Mouse (Mus musculus) brown adipose tissue, adult 24 weeks (tissue): ENCODE results near the gene Smim15. TPM values are rescaled to one million over a fixed set of nuclear protein-coding genes. Genes with fewer than 3 reads are reported as not detected.

Experiments
- H3K27ac ChIP-seq: fragments of 200-500 bp; replicated peaks from 2 replicates; pipeline ENCODE4 v1.5.1; 2012; ENCODE audit warnings: low read depth, mild to moderate bottlenecking, low read length
- H3K4me1 ChIP-seq: fragments of 200-500 bp; 2 replicates; pipeline ENCODE4 v1.6.1; 2012; ENCODE audit warnings: low read length, mixed read lengths; ENCODE audit not compliant: control insufficient read depth, insufficient read depth, insufficient read length
- H3K4me3 ChIP-seq: fragments of 200-500 bp; 2 replicates; pipeline ENCODE4 v1.5.1; 2012; ENCODE audit warnings: low read depth, mild to moderate bottlenecking, low read length, moderate library complexity; ENCODE audit not compliant: insufficient read depth
- polyA plus RNA-seq: library from polyadenylated mRNA; stranded (reverse); fragments of >200 nt; gene quantifications from 2 replicates; pipeline ENCODE4 v1.2.4, GENCODE M21; 2012; ENCODE audit not compliant: missing spikeins, insufficient read depth, insufficient read length

Smim15 gene
- polyA plus RNA-seq: 45.2 and 52.1 TPM in 2 replicates

DNA sequence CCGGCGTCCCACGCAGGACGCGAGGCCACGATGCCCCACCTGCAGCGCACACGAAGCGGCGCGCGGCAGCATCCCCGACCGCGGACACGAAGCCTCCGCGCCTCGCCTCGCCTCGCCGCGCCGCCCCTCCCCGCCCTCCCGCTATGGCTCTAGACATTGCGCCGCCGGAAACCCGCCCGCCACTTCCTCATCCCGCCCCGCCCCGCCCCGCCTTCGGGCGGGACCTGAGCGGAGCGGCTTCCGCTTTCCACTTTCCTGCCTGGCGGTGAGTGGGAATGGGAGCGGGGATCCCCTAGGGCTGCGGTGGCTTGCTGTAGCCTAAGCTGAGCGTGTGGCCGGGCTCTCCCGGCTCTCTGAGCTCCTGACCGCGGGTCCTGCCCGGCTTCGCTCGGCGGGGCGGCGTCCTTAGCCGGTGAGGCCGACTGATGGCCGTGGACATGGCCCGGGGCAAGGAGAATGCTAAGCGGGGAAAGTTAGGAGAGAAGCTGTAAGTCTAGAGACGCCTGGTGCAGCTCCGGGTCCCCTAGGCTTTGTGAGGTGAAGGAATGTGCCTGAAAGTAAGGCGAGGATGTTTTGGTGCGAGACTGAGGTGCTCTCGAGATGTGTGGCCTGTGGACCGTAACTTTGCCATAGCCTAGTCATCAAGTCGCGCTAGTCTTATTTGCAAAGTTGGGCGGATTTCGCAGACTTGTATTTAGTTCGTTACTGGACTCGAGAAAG lies at the start of gene Smim15:
TSS of gene Smim15 (plus strand) at position 225 of the 720 bp plus-strand sequence.
- H3K27ac ChIP-seq: peak within 1 kb of the TSS; percentile 89
- H3K4me3 ChIP-seq: peak within 1 kb of the TSS; percentile 99
- H3K4me1 ChIP-seq: peaks cover 4% of the 10 kb centered on the region; the same call in 1 of the 2 replicates

DNA sequence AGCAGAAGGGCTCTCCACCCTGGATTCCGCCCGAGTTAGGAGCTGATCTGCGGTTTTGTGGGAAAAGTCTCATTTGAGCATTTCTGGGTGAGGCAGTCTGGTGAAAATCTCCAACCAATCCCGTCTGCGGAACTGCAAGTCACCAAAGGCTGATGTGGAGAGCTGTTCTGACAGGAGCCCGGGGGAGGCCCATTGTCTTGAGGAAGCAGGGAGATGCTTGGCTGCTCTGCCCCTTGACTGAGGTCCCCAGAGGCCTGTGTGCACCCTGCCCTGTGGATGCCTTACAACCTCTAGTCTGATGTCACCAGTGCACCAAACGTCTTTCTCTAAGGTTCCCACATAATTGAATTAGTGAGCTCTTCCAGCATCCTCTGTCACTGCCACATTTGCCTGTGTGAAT lies 49.0 kb upstream of the Smim15 start:
- Histone ChIP-seq H3K27ac (no peak overlapping the region), H3K4me1 (no peaks in the 10 kb centered on the region), H3K4me3 (no peak overlapping the region)

DNA sequence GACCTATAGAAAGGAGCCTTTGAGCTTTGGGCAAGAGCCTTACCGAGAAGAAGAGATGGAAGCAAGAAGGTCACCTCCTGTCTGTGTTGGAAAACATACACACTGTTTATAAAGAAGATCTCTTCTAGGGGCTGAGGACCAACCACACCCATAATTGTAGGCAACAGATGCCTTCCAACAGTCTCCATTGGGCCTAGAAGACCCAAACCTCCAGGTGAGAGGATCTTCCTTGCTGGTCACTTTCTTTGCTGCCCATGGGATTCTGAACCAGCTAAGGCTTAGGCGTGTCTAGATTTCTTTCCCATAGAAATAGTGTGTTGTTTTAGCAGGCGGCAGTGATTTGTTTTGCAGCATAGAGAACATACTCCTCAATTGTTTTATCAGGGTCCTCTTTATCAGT lies 47.9 kb upstream of the Smim15 start:
- no peak overlapping the region for H3K27ac ChIP-seq
- no peaks in the 10 kb centered on the region for H3K4me1 ChIP-seq
- H3K4me3 ChIP-seq: no peak overlapping the region

DNA sequence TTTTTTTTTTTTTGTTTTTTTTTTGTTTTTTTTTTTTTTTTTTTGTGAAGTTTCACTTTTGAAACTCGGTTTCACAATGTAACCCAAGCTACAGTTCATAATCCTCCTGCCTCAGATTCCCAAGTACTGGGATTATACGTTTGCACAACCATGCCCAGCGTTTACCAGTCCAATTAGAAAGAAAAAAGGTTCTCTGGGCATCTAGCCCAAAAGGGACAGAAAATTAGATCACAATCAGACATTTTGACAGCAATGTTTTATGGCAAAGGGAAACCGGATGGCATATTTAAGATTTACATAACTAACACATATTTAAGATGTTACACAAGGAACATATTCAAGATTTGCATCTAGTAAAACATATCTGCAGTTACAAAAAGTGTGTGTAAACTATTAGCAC lies 36.4 kb upstream of the Smim15 start:
- no peak overlapping the region for H3K27ac ChIP-seq
- H3K4me1 ChIP-seq: no peaks in the 10 kb centered on the region
- H3K4me3 ChIP-seq: no peak overlapping the region

DNA sequence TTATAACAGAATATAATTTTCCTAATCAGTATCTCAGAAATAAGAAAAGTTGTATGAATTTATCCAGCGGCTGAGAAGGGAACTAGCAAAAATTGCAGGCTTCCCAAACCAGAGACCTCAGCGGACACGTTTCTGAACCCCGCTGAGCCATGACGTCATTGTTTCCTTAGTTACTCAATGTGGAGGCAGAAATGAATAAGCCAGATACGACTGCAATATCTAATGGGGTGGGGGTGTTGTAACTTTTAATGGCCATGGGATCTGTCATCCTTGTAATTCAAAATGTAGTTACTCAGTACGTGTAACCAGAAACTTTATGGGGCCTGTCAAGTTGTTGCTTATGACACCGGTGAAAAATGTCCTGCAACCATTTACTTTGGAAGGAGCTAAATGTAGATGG lies 31.1 kb upstream of the Smim15 start:
- no peaks in the 10 kb centered on the region for H3K4me1 ChIP-seq
- H3K4me3 ChIP-seq: no peak overlapping the region

DNA sequence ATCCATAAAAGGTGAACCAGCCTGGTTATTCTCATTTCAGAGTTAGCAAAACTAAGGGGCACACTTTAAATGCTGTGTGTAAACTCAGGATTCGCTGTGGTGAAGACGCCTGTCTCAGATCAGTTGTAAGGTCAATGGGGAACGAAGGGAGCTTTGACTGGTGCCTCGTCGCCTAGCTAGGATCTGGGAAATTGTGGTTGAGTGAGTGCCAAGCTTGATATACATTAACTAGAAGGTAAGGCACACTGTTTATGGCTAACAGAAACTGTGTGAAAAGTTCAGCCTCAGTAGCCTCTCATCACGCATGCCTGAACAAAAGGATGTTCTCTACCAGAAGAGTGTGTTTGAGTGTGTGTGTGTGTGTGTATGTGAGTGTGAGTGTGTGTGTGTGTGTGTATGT lies 30.4 kb upstream of the Smim15 start:
- H3K4me3 ChIP-seq: no peak overlapping the region
- H3K4me1 ChIP-seq: no peaks in the 10 kb centered on the region
- H3K27ac ChIP-seq: no peak overlapping the region

More for the DNA sequence above, 31.1 kb upstream of the Smim15 start:
- no peak overlapping the region for H3K27ac ChIP-seq

DNA sequence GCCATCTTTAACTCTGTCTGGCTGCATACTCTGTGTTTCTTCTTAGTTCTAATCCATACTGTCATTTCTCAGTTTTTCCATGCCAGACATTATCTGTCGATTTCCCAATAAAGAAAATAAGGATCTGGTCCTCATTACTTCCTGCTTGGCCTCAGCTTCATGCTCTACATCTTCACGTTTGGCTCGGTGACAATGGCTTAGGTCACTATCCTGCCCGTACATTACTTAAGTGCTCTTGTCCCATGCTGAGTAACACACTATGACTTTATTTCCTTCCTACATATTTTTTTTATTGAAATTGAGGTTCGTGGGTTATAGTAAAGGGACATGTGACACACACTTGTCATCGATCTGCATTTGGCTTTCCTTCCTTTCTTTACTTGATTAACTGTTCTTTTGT lies 29.1 kb upstream of the Smim15 start:
- no peaks in the 10 kb centered on the region for H3K4me1 ChIP-seq
- no peak overlapping the region for H3K4me3 ChIP-seq
- H3K27ac ChIP-seq: no peak overlapping the region

DNA sequence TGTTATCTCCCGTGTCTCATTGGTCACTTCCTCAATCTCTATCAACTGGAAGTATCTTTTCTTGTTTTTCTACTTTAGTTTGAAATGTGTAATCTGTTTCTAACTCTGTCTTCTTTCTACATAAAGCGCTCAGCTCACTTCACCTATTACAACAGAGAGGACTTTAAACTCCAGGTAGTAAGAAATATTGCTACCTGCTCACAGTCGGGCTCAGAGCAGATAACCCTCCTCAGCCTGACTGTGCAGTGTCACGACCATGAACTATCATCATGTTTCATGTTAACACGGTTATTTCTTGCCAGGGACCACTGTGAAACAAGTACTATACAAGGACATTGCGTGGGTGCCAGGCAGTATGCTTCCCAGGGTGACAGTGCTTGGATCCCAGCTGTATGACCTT lies 26.9 kb upstream of the Smim15 start:
- no peaks in the 10 kb centered on the region for H3K4me1 ChIP-seq
- no peak overlapping the region for H3K27ac ChIP-seq

DNA sequence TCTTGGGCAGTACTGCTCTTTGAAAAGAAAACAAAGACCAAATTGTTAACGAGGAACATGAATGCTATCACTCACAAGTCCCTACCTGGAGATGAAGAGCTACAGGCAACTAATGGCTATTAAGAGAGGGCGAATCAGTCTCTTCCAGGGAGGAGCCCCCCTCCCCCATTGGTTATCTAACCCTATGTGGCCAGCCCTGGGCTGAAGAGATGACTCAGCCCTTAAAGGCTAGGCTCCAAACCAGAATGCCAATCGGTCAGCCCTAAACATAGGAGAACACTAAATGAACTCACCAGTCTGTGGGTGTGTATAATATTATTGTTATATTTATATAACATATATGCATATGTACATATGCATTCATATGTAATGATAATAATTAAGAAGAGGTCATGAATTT lies 18.4 kb upstream of the Smim15 start:
- H3K27ac ChIP-seq: no peak overlapping the region
- H3K4me3 ChIP-seq: no peak overlapping the region
- H3K4me1 ChIP-seq: no peaks in the 10 kb centered on the region

More for the DNA sequence above, 26.9 kb upstream of the Smim15 start:
- no peak overlapping the region for H3K4me3 ChIP-seq

DNA sequence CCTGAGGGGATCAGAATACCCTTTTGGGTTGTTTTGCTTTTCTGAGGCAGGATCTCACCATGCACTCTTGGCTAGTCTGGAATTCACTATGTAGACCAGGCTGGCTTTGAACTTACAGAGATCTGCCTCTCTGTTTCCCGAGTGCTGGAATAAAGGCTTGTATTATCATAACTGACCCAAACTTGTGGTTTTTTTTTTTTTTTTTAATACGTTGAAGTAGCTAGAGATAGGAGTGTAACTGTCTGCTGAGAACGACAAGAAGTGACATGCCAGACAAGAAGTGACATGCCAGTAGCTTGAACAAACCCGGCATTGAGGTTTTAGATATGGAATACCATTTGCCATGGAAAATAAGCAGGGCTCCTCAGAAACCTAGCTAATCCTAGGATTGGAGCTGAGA lies 11.5 kb upstream of the Smim15 start:
- Histone ChIP-seq H3K4me1 (no peaks in the 10 kb centered on the region), H3K4me3 (no peak overlapping the region), H3K27ac (no peak overlapping the region)

DNA sequence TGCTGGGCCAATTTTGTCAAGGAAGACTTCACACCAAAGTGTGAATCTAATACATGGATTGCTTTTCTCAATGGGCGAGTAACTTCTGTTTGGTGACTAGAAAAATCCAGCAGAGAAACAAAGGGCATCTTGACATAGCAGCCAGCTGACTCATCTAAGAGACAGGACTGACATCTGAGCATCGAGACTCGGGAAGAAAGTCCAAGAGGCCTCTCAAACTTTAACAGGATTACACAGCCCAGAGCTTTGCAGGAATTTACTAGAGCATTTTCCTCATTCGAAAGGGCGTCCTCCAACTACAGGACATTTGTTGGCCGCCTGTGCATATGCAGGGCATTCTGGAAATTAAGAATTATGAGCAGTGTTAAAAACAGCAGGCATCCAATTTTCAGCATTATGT lies 4.9 kb upstream of the Smim15 start:
- H3K27ac ChIP-seq: no peak overlapping the region
- peaks cover 4% of the 10 kb centered on the region; the same call in 1 of the 2 replicates for H3K4me1 ChIP-seq
- H3K4me3 ChIP-seq: no peak overlapping the region

DNA sequence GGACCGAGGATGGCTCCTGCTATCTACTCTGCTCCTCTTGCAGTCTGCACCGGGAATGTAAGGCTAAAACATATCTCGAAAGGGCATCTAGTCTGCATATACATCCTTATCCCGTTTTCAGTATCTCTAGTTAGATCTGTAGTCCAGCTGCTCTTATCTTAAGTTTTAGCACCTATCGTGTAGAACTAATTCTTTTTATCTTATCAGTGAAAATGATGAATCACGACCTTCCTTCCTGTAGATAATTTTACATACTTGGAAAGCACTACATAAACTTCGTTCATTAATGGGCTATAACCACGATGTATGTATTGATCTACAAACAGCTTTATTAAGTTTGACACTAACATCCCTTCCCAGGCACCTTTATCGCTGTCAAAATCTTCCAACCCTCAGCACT lies 4.3 kb upstream of the Smim15 start:
- Histone ChIP-seq H3K27ac (no peak overlapping the region), H3K4me3 (no peak overlapping the region), H3K4me1 (peaks cover 4% of the 10 kb centered on the region; the same call in 1 of the 2 replicates)

DNA sequence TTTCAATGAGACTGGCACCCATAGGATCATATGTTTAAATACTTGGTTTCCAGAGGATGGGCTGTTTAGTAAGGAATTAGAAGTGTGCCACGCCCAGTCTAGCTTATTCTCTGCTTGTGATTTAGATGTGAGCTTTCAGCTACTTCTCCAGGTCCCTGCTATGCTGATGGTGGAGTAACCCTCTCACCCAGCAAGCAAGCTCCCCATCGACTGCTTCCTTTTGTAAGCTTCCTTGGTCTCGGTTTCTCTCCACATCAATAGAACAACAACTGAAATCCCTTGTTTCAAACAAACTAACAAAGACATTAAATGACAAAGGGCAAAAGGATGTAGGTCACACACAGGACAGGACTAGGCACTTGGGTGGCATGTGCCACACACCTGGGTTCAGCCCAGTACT lies 3.8 kb upstream of the Smim15 start:
- Histone ChIP-seq H3K4me1 (peaks cover 4% of the 10 kb centered on the region; the same call in 1 of the 2 replicates), H3K4me3 (no peak overlapping the region), H3K27ac (no peak overlapping the region)

DNA sequence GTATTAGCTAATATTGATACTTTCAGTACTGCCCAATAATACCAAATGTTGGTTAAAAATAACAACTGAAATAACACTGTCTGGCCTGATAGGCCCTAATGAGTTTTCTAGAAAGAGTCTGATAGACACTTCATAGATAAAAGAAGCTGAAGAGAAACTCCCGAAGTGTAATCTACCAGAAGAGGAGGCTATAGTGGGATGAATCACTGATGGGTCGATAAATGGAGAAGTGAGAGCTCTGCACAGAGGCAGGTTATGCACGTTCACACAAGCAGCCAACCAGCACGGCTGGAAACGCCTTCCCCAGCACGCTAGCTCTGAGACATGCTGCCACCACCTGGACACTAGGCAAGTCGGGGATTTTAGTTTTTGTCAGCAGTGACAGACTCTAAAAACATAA lies 2.9 kb upstream of the Smim15 start:
- H3K4me3 ChIP-seq: no peak overlapping the region
- no peak overlapping the region for H3K27ac ChIP-seq
- H3K4me1 ChIP-seq: peaks cover 4% of the 10 kb centered on the region; the same call in 1 of the 2 replicates

DNA sequence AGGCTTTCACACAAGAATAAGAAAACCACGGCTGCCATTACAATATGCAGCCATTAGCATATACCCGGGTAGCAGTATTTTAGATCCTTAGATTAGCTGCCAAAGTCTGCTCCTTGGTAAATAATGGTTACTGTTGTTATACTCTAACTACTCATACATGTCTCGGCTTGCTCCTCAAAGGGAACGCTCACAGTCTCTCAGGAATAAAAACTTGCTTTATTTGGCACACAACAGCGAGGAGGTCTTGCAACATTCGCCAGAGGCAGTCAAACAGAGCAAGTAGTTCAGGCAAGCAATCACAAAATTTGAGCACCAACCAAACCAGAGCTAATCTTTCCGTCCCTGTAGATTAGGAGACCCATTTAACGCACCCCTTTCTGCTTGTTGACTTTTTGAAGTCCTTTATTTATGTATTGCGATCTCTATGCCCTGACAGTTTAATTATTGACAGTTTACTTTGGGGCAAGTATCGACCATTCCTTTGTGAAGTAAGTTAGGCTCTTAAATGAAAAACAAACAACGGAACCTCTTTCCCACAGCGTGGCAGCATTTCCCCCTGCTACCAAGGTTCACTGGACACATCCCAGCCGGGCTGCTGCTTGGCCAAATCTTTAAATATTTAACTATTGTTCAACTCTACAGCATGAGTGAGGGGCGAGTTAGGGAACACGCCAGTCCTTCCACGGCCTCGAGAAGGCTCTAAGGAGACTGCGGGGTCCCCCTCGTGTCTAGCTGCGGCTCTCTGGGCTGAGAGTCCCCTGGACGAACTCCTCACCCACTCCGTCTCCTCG lies 620 bp upstream of the Smim15 start:
- peak overlapping the region; percentile 99 for H3K4me3 ChIP-seq
- H3K27ac ChIP-seq: peak overlapping the region; percentile 89
- H3K4me1 ChIP-seq: peaks cover 4% of the 10 kb centered on the region; the same call in 1 of the 2 replicates
